Mouse (Mus musculus): ENCODE data around the gene Npw. TPM values are rescaled to one million over a fixed set of nuclear protein-coding genes. Genes with fewer than 3 reads are reported as not detected.

Npw gene
- polyA plus RNA-seq, 1 experiment from 2014 or later = 0.26 TPM

DNA sequence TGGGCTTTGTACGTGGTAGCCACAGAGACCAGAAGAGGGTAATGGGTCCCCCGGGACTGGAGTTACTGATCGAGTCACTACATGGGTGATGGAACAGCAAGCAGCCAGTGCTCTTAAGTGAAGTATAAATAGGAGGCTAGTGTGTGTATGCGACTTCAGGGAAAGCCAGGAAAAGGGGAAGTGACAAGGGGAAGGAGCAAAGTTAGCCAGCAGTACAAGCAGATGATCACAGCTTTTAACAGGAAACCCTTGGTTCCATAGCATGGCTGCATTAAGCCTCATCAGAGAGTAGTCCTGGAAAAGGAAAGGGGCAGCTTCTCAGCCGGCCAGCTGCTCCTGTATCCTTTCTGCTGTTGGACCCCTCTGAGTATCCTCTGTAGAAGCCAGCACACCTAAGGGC is 34.1 kb upstream of the Npw start:
- Histone ChIP-seq H3K4me3 (no peak overlapping the region), H3K4me1 (replicated peaks) (peaks cover 32% of the 10 kb centered on the region), H3K9ac (no peak overlapping the region), H3K36me3 (peaks cover 7% of the 10 kb centered on the region; the same call in 1 of the 2 replicates), H3K9me3 (replicated peaks) (no peaks in the 10 kb centered on the region), H3K27me3 (peaks cover 38% of the 10 kb centered on the region), H3K4me2 (no peak overlapping the region), H3K27ac (no peak overlapping the region)
- 84% methylated on average over 5 of the region's 5 CpGs for WGBS
- ATAC-seq (replicated peaks; ENCODE audit: insufficient number of reproducible peaks, insufficient read depth, low FRiP score, low read depth) = no peak

DNA sequence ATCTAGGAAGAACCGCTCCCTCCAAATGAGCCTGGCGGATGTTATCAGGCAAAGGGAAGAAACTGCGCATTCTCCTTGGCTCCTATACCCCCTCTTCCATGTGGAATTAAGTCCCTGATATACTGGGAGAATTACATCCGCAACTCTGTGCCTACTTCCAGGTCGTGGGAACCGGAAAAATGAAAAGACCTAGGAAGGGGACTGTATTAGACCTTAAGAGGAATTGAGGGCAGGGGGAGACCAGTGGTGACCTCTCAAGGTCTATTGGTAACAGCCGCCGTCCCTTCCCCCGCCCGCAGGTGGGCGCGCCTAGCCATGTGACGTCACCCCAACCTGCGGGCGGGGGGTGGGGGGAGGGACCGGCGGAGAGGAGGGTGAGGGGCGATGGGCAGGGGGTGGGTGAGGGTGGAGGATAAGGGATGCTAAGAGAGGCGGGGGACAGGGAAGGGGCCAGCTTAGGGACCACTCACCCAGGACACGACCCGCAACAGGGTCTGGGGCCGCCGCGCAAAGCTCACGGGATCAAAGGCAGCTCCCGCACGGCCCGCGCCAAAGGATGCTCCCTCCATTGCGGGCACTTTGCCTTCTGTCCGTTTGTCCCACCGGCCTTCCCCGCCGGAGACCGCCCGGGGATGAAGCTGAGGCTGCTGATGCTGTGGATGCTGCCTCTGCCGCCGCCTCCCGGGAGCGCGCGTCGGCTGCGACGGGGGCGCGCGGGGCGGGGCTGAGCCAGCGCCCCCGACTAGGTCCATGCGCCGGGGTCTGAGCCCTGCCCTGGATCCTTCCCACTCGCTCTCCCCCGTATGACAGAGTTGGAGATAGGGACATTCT is 31.2 kb upstream of the Npw start, which contains the start of gene Syngr3:
Gene Syngr3, minus strand, starts transcription at position 705 of the 831 bp plus-strand sequence.
- peak within 1 kb of the TSS; percentile 53 for H3K4me3 ChIP-seq
- H3K4me1 ChIP-seq (replicated peaks) = peaks cover 23% of the 10 kb centered on the region
- no peaks in the 10 kb centered on the region for H3K9me3 ChIP-seq (replicated peaks)
- ATAC-seq (replicated peaks; ENCODE audit: insufficient number of reproducible peaks, insufficient read depth, low FRiP score, low read depth) = no peak
- WGBS = under 1% methylated on average over 54 of the region's 55 CpGs
- H3K27ac ChIP-seq = no peak within 1 kb of the TSS
- peak within 1 kb of the TSS; percentile 41 for H3K9ac ChIP-seq
- peaks cover 7% of the 10 kb centered on the region; the same call in 1 of the 2 replicates for H3K36me3 ChIP-seq
- peaks cover 50% of the 10 kb centered on the region for H3K27me3 ChIP-seq
- H3K4me2 ChIP-seq = peak within 1 kb of the TSS; percentile 89

DNA sequence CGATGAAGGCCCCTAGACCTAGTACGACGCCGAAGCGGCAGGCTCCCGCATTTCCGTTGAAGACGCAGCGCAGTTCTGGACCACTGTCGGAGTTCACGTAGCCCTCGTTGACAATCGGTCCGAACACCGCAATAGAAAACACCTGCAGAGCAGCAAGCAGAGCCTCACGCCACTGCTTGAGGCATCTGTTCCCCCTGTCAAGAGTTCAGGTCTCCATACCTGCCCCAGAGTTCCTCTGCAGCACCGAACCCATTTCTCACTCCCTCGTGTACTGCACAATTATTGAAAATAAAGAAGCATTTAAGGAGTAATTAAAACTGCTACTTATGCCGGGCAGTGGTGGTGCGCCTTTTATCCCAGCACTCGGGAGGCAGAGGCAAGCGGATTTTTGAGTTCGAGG is 29.3 kb upstream of the Npw start:
- H3K4me1 ChIP-seq (replicated peaks) = peaks cover 20% of the 10 kb centered on the region
- H3K4me3 ChIP-seq = peak overlapping the region; percentile 41
- WGBS = 21% methylated on average over 23 of the region's 23 CpGs
- peak overlapping the region; percentile 65 for H3K4me2 ChIP-seq
- ATAC-seq (replicated peaks; ENCODE audit: insufficient number of reproducible peaks, insufficient read depth, low FRiP score, low read depth) = no peak
- peak overlapping the region; percentile 12; the same call in 1 of the 2 replicates for H3K9ac ChIP-seq
- H3K27ac ChIP-seq = no peak overlapping the region
- peaks cover under 1% of the 10 kb centered on the region; the same call in 1 of the 2 replicates for H3K36me3 ChIP-seq
- H3K27me3 ChIP-seq = peaks cover 50% of the 10 kb centered on the region
- H3K9me3 ChIP-seq (replicated peaks) = no peaks in the 10 kb centered on the region

DNA sequence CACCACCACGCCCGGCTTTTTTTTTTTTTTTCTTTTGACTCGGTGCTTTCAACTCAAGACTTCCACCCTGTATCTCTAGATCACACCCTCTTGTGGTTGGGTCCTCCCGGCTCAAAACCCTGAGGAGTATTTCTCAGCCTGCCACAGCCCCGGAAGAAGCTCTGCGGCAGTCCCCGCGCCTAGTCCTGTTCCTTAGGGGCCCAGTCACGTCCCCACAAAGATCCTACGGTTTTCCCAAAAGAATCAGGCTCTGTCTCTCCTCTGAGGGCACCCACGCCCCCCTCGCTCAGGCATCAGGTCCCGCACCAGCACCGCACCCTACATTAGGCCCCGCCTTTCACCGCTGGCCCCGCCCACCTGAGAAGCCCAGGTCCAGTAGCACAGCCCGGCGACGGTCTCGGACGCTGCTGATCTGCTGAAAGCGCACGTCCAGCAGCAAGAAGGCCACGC is 28.9 kb upstream of the Npw start:
- H3K36me3 ChIP-seq = peaks cover 4% of the 10 kb centered on the region; the same call in 1 of the 2 replicates
- H3K4me3 ChIP-seq = peak overlapping the region; percentile 41
- 3% methylated on average over 25 of the region's 25 CpGs for WGBS
- H3K4me2 ChIP-seq = peak overlapping the region; percentile 65
- no peak overlapping the region for H3K27ac ChIP-seq
- H3K27me3 ChIP-seq = peaks cover 50% of the 10 kb centered on the region
- ATAC-seq (replicated peaks; ENCODE audit: insufficient number of reproducible peaks, insufficient read depth, low FRiP score, low read depth) = peak; percentile 56
- no peaks in the 10 kb centered on the region for H3K9me3 ChIP-seq (replicated peaks)
- peaks cover 20% of the 10 kb centered on the region for H3K4me1 ChIP-seq (replicated peaks)
- peak overlapping the region; percentile 12; the same call in 1 of the 2 replicates for H3K9ac ChIP-seq

DNA sequence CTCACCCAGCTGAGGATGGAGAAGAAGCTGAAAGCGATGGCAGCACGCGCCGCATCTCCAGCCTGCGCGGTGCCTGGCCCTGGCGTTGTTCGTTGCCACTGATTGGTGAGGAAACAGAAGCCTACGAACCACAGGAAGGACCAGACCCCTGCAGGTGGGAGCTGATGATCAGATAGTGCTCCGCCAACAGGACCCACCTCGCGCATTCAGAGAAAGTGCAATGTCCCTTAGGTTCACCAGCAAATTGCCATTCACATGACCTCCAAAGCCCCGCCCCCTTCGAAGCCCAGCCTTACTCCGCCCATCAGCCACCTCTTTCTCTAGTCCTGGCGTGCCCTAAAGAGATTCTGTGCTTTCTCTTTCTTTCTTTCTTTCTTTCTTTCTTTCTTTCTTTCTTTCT is 28.3 kb upstream of the Npw start:
- H3K4me1 ChIP-seq (replicated peaks) = peaks cover 20% of the 10 kb centered on the region
- WGBS = 28% methylated on average over 16 of the region's 16 CpGs
- no peak overlapping the region for H3K27ac ChIP-seq
- H3K9me3 ChIP-seq (replicated peaks) = no peaks in the 10 kb centered on the region
- no peak overlapping the region for H3K9ac ChIP-seq
- H3K4me2 ChIP-seq = peak overlapping the region; percentile 33
- no peak for ATAC-seq (replicated peaks; ENCODE audit: insufficient number of reproducible peaks, insufficient read depth, low FRiP score, low read depth)
- peak overlapping the region; percentile 18 for H3K4me3 ChIP-seq
- peaks cover 10% of the 10 kb centered on the region for H3K36me3 ChIP-seq
- peaks cover 50% of the 10 kb centered on the region for H3K27me3 ChIP-seq

DNA sequence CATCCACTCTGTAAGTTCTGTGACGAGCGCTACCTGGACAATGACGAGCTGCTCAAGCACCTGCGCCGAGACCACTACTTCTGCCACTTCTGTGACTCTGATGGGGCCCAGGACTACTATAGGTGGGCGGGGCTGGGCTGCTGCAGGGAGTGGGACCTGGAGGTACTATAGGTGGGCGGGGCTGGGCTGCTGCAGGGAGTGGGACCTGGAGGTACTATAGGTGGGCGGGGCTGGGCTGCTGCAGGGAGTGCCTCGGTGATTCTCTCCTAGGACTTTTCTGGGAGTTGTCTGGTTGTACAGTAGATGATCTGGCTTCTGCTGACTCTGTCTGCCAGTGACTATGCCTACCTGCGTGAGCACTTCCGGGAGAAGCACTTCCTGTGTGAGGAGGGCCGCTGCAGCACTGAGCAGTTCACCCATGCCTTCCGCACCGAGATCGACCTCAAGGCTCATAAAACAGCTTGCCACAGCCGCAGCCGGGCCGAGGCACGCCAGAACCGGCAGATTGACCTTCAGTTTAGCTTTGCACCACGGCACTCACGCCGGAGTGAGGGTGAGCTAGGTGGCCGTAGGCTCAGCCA is 19.3 kb upstream of the Npw start:
- Histone ChIP-seq H3K27me3 (no peaks in the 10 kb centered on the region), H3K9ac (no peak overlapping the region), H3K9me3 (replicated peaks) (no peaks in the 10 kb centered on the region), H3K4me1 (replicated peaks) (peaks cover 12% of the 10 kb centered on the region), H3K36me3 (peaks cover 59% of the 10 kb centered on the region), H3K27ac (no peak overlapping the region), H3K4me3 (no peak overlapping the region), H3K4me2 (no peak overlapping the region)
- 90% methylated on average over 24 of the region's 24 CpGs for WGBS
- no peak for ATAC-seq (replicated peaks; ENCODE audit: insufficient number of reproducible peaks, insufficient read depth, low FRiP score, low read depth)

DNA sequence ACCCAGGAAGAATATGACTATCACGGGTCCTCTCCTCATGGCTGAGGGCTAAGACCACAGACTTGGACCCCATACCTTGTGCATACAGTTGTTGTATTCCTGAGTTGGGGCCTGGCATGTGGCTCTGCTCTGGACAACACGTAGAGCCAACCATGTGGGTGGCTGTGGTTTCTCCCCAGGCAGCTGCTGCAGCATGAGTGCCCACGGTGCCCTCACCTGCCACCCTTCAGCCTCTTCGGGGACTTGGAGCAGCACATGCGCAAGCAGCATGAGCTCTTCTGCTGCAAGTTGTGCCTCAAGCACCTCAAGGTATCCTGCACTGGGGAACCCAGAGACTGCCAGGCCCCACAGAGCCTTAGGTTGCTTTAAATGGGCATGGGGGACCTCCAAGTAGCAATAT is 18.6 kb upstream of the Npw start:
- Histone ChIP-seq H3K9ac (no peak overlapping the region), H3K36me3 (peaks cover 52% of the 10 kb centered on the region), H3K27me3 (no peaks in the 10 kb centered on the region), H3K27ac (no peak overlapping the region), H3K4me2 (no peak overlapping the region), H3K9me3 (replicated peaks) (no peaks in the 10 kb centered on the region), H3K4me3 (no peak overlapping the region), H3K4me1 (replicated peaks) (peaks cover 18% of the 10 kb centered on the region)
- no peak for ATAC-seq (replicated peaks; ENCODE audit: insufficient number of reproducible peaks, insufficient read depth, low FRiP score, low read depth)
- WGBS = 91% methylated on average over 5 of the region's 5 CpGs

DNA sequence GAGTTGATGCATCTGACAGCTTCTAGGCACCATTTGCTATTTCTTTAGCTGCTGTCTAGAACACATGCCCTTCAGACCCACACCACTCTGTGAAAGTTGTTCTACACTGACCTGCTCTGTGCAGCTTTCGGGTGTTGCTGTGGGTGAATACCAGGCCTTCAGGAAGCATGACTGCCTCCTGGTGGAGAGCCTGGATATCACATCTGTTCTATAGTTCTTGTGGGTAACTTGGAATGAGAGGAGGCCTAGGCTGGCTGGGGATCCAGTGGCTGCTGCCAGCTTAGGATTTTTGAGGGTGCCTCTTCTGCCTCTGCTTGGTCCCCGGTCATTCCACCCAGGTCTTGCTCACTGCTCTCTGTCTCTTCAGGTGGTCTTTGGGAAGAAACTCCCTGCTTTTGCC is 17.9 kb upstream of the Npw start:
- no peak overlapping the region for H3K4me3 ChIP-seq
- H3K27me3 ChIP-seq = no peaks in the 10 kb centered on the region
- no peak overlapping the region for H3K27ac ChIP-seq
- peaks cover 46% of the 10 kb centered on the region for H3K36me3 ChIP-seq
- no peak overlapping the region for H3K9ac ChIP-seq
- peaks cover 24% of the 10 kb centered on the region for H3K4me1 ChIP-seq (replicated peaks)
- ATAC-seq (replicated peaks; ENCODE audit: insufficient number of reproducible peaks, insufficient read depth, low FRiP score, low read depth) = no peak
- H3K9me3 ChIP-seq (replicated peaks) = no peaks in the 10 kb centered on the region
- 57% methylated on average over 2 of the region's 2 CpGs for WGBS
- no peak overlapping the region for H3K4me2 ChIP-seq

DNA sequence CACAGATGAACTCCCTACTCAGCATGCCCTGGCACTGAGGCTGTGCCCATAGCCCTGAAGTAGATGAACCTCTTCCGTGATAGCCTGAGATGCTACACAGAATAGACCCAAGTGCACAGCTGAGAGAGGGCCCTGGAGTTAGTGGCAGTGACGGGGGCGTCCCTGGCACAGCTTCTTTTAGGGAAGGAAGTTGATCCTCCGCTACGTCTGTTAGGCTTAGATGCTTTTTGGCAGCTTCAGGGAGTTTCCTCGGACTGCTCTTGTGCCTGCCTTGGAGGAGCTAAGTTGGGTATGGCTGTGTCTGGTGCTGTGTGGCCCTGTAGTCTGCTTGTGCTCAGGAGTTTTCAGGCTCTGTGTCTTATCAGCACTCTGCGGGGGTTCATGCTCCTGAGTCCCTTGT is 16.0 kb upstream of the Npw start:
- WGBS = 53% methylated on average over 7 of the region's 7 CpGs
- H3K9me3 ChIP-seq (replicated peaks) = no peaks in the 10 kb centered on the region
- H3K36me3 ChIP-seq = peaks cover 28% of the 10 kb centered on the region
- H3K4me2 ChIP-seq = no peak overlapping the region
- no peak for ATAC-seq (replicated peaks; ENCODE audit: insufficient number of reproducible peaks, insufficient read depth, low FRiP score, low read depth)
- no peak overlapping the region for H3K4me3 ChIP-seq
- 0 out of 2 replicates have a peak overlapping the region, but pooled peaks have one; percentile 4 for H3K9ac ChIP-seq
- H3K27ac ChIP-seq = no peak overlapping the region
- H3K27me3 ChIP-seq = no peaks in the 10 kb centered on the region
- H3K4me1 ChIP-seq (replicated peaks) = peaks cover 35% of the 10 kb centered on the region

DNA sequence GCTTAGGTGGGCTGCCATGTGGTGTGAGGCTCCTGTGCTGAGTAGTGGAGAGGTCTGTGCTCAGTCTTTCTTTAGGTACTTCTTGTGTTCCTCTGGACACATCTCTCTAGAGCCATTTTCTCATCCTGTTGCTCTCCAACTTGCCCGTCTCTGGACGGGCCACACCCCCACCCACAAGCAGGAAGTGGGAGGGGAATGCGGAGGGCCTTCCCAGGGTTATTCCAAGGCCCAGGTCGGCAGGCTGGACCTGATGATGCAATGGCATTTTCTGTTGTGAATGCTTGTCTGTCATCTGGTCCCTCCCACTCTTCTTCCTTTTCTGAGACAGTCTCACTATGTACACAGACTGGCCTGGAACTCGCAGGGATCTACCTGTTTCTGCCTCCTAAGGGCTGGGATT is 13.9 kb upstream of the Npw start:
- no peak for ATAC-seq (replicated peaks; ENCODE audit: insufficient number of reproducible peaks, insufficient read depth, low FRiP score, low read depth)
- 0 out of 2 replicates have a peak overlapping the region, but pooled peaks have one; percentile 2 for H3K27ac ChIP-seq
- 31% methylated on average over 5 of the region's 5 CpGs for WGBS
- peaks cover 6% of the 10 kb centered on the region for H3K36me3 ChIP-seq
- no peak overlapping the region for H3K4me3 ChIP-seq
- peak overlapping the region; percentile 14 for H3K4me2 ChIP-seq
- no peak overlapping the region for H3K9ac ChIP-seq
- no peaks in the 10 kb centered on the region for H3K9me3 ChIP-seq (replicated peaks)
- no peaks in the 10 kb centered on the region for H3K27me3 ChIP-seq
- peaks cover 42% of the 10 kb centered on the region for H3K4me1 ChIP-seq (replicated peaks)

DNA sequence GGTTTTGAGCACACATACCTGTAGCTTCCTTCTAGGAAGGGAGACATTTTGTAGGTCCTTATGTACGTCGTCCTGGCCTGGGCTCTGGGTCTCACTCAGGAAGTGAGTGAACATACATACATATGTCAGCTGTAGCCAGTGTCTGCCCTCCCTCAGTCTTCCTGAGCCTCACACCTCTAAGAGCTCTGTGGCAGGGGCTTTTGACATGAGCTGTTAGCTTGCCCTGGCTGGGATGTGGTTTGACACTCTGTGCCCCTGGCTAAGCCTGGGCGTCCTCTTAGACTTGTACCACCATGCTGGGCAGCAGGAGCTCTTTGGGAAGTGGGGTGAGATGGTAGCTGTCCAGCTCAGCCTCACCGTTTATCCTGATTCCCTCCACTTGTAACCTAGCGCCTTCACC is 13.1 kb upstream of the Npw start:
- peak overlapping the region; percentile 74 for H3K4me2 ChIP-seq
- ATAC-seq (replicated peaks; ENCODE audit: insufficient number of reproducible peaks, insufficient read depth, low FRiP score, low read depth) = no peak
- no peak overlapping the region for H3K27ac ChIP-seq
- H3K27me3 ChIP-seq = no peaks in the 10 kb centered on the region
- no peak overlapping the region for H3K9ac ChIP-seq
- H3K4me1 ChIP-seq (replicated peaks) = peaks cover 42% of the 10 kb centered on the region
- 56% methylated on average over 5 of the region's 5 CpGs for WGBS
- peak overlapping the region; percentile 79; the same call in 1 of the 2 replicates for H3K4me3 ChIP-seq
- no peaks in the 10 kb centered on the region for H3K36me3 ChIP-seq
- H3K9me3 ChIP-seq (replicated peaks) = no peaks in the 10 kb centered on the region
